Mouse (Mus musculus) MEL (cell line): Measurements from ENCODE around the gene Rgs19.

ENCODE experiments used
- CTCF ChIP-seq, 3 experiments: IDR thresholded peaks in 2 of 3; conservative IDR thresholded peaks in 1 of 3; 2 replicates each; pipeline ENCODE4 v1.5.1; 2011 to 2012; ENCODE audit warnings: low read length in 3 of 3, low read depth in 2 of 3, mild to moderate bottlenecking in 2 of 3, improper control_type of control experiment in 1 of 3, inconsistent platforms in 1 of 3, mixed read lengths in 1 of 3, moderate library complexity in 1 of 3; ENCODE audit not compliant: control insufficient read depth in 1 of 3, insufficient read depth in 1 of 3, poor library complexity in 1 of 3, severe bottlenecking in 1 of 3
- EP300 ChIP-seq, 2 experiments: IDR thresholded peaks; 2 replicates each; pipeline ENCODE4 v1.6.1; 2011; ENCODE audit warnings: improper control_type of control experiment in 2 of 2, low read length in 2 of 2, low read depth in 1 of 2, mild to moderate bottlenecking in 1 of 2
- ETS1 ChIP-seq: IDR thresholded peaks from 2 replicates; pipeline ENCODE4 v1.6.1; 2012; ENCODE audit warnings: low read depth, mild to moderate bottlenecking, inconsistent platforms, low read length, improper control_type of control experiment, moderate library complexity
- GATA1 ChIP-seq: IDR thresholded peaks from 2 replicates; pipeline ENCODE4 v1.6.1; 2011; ENCODE audit warnings: low read depth, low read length, improper control_type of control experiment
- MAFK ChIP-seq: IDR thresholded peaks from 2 replicates; pipeline ENCODE4 v1.6.1; 2011; ENCODE audit warnings: low read depth, mild to moderate bottlenecking, low read length, improper control_type of control experiment, borderline replicate concordance
- MAX ChIP-seq: IDR thresholded peaks from 2 replicates; pipeline ENCODE4 v1.6.1; 2011; ENCODE audit warnings: low read length, improper control_type of control experiment
- MXI1 ChIP-seq: IDR thresholded peaks from 2 replicates; pipeline ENCODE4 v1.6.1; 2011; ENCODE audit warnings: mild to moderate bottlenecking, low read depth, low read length, improper control_type of control experiment
- POLR2A ChIP-seq, 2 experiments: IDR thresholded peaks; 2 replicates each; pipeline ENCODE4 v1.6.1; 2011 to 2012; ENCODE audit warnings: low read length in 2 of 2, mild to moderate bottlenecking in 2 of 2, control low read depth in 1 of 2, improper control_type of control experiment in 1 of 2, low read depth in 1 of 2, moderate library complexity in 1 of 2; ENCODE audit not compliant: control insufficient read depth in 1 of 2, insufficient read depth in 1 of 2, poor library complexity in 1 of 2
- RAD21 ChIP-seq: IDR thresholded peaks from 2 replicates; pipeline ENCODE4 v1.6.1; 2011; ENCODE audit warnings: mild to moderate bottlenecking, low read depth, low read length, improper control_type of control experiment
- TBP ChIP-seq: IDR thresholded peaks from 2 replicates; pipeline ENCODE4 v1.8.0; 2011; ENCODE audit warnings: low read depth, low read length, improper control_type of control experiment
- TCF12 ChIP-seq: IDR thresholded peaks from 2 replicates; pipeline ENCODE4 v1.6.1; 2014; ENCODE audit warnings: low read depth, mild to moderate bottlenecking, inconsistent platforms, low read length, improper control_type of control experiment, moderate library complexity
- ZKSCAN1 ChIP-seq: IDR thresholded peaks from 2 replicates; pipeline ENCODE4 v1.6.1; 2012; ENCODE audit warnings: low read depth, mild to moderate bottlenecking, inconsistent platforms, low read length, improper control_type of control experiment, moderate library complexity
- ZMIZ1 ChIP-seq: IDR thresholded peaks from 2 replicates; pipeline ENCODE4 v1.6.1; 2012; ENCODE audit warnings: low read depth, mild to moderate bottlenecking, inconsistent platforms, low read length, improper control_type of control experiment, moderate library complexity
- ZNF384 ChIP-seq: IDR thresholded peaks from 2 replicates; pipeline ENCODE4 v1.6.1; 2012; ENCODE audit warnings: low read depth, mild to moderate bottlenecking, inconsistent platforms, low read length, improper control_type of control experiment

GRCm38 (mm10) chr2:181715382-181715781 is 21.6 kb upstream of the Rgs19 start:
- TF ChIP-seq GATA1 (no peak), RAD21 (no peak), TBP (no peak), ZKSCAN1 (no peak), CTCF (IDR thresholded peaks at IDR 0.05 in 2 of 3, conservative IDR thresholded peaks at IDR 0.05 in 1 of 3; ENCODE audit: control insufficient read depth in 1 of 3, insufficient read depth in 1 of 3, low read depth in 2 of 3, low read length in 3 of 3, poor library complexity in 1 of 3, severe bottlenecking in 1 of 3) (no peak), ZNF384 (no peak), ZMIZ1 (no peak), EP300 (IDR thresholded peaks at IDR 0.05; ENCODE audit: low read depth in 1 of 2, low read length in 2 of 2) (no peak), MXI1 (no peak), ETS1 (no peak), MAFK (no peak), TCF12 (no peak), POLR2A (IDR thresholded peaks at IDR 0.05; ENCODE audit: control insufficient read depth in 1 of 2, insufficient read depth in 1 of 2, low read depth in 1 of 2, low read length in 2 of 2, poor library complexity in 1 of 2) (no peak), MAX (no peak)
